Mouse (Mus musculus): Measurements from ENCODE around the gene Dapp1.

DNA sequence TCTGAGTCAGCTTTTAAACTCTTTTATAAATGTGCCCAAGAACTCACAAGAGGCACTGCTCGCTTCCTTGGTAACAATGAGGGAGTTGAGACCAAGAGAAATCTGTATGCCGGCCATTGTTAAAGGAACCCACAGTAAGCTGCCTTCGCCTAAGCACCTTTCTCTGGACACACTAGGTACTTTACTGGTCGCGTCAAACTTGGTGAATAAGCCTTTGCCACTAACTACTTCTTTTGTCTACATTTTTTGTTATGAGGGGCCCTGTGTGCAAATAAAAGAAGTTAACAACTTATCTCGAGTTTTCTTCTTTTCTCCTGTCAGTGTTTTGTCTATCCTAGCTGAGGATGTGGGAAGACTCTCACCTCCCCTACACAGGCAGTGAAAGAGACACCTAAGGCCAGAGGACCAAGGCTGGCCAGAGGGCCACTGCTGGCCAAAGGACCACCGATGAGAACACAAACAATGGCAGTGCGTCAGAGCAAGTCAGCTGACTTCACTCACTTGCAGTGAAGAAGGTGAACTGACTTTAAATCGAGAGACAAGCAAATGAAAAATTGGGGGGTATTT, 18.0 kb upstream of the Dapp1 start:
- TF ChIP-seq CTCF (IDR thresholded peaks at IDR 0.05) = no peak
- no peak for TF ChIP-seq POLR2A (IDR thresholded peaks at IDR 0.05; ENCODE audit: insufficient read depth, low read depth, low read length)
